Mouse (Mus musculus) 3134 (cell line): ENCODE measurements at regions not wholly inside any gene's neighbourhood (a gene's known extent, or its start where the extent isn't known, plus 50 kb on each side); places are given as distances from the start of the nearest gene placed in this dataset.
"Not testable (repeated sequence)": the region's sequence is repeated elsewhere in the genome, so short reads cannot be mapped to it uniquely, and the experiment has no call there.

Experiments
- DNase-seq: peaks from one replicate; pipeline ENCODE4 v3.0.0-alpha.2; 2011; ENCODE audit warnings: low spot score; ENCODE audit not compliant: insufficient read length; ENCODE audit errors: extremely low read depth

GRCm38 (mm10) chr10:118922120-118922519 lies 52.1 kb upstream of the Dyrk2 start:
- not testable (repeated sequence) for DNase-seq
